Comparison of ENCODE assay signal across 27 mouse cellular contexts in the genomic region with DNA sequence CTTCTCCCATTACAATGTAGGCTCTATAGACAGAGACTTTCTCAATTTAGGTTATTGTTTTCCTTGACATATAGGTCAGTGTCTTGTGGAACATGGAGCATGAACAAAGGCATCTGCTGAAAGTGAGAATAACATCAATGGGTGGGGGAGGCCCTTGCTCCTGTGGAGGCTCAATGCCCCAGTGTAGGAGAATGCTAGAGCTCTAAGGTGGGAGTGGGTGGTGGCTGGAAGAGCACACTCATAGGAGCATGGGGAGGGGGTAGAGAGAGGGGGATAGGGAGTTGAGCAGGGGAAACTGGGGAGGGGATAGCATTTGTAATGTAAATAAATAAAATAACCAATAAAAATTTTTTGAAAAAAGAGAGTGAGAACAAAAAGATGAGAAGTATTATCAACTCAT.
"Had no signal": no experiment of that assay in that cellular context is flagged by ENCODE, and none has a peak within 500 bp of the region (broad histone marks: within the 10 kb centered on the region; RNA-seq: fewer than 3 reads in every experiment).

No protein-coding gene starts in this region.

- DNase-seq: cerebellum, adult 8-10 months; cerebellum, adult 9-11 months; cerebellum, postnatal 10 days; cerebellum, postnatal 14 days; cerebellum, postnatal 25 days; cerebellum, postnatal 36 days; embryo, embryonic 11 days; forebrain, postnatal 0 days; gastrocnemius, adult 2 months; gastrocnemius, postnatal 10 days; gastrocnemius, postnatal 14 days; gastrocnemius, postnatal 25 days; gastrocnemius, postnatal 36 days; heart, adult 11 months; heart, adult 18-20 months; heart, adult 2 months had no signal

- H3K4me2 ChIP-seq: embryonic facial prominence, embryonic 12.5 days; embryonic facial prominence, embryonic 13.5 days; embryonic facial prominence, embryonic 15.5 days; forebrain, embryonic 12.5 days; forebrain, embryonic 13.5 days; forebrain, embryonic 15.5 days had no signal

- H3K4me3 ChIP-seq: embryonic facial prominence, embryonic 10.5 days; embryonic facial prominence, embryonic 12.5 days; embryonic facial prominence, embryonic 13.5 days; embryonic facial prominence, embryonic 15.5 days; erythroblast, embryonic 14.5 days; forebrain, embryonic 10.5 days; forebrain, embryonic 12.5 days; forebrain, embryonic 13.5 days; forebrain, embryonic 15.5 days; gastrocnemius, adult 2 months; heart, adult 2 months had no signal

- H3K4me1 ChIP-seq: embryonic facial prominence, embryonic 10.5 days; embryonic facial prominence, embryonic 12.5 days; embryonic facial prominence, embryonic 13.5 days; embryonic facial prominence, embryonic 15.5 days; forebrain, embryonic 10.5 days; forebrain, embryonic 12.5 days; forebrain, embryonic 13.5 days; forebrain, embryonic 15.5 days had no signal

- H3K27me3 ChIP-seq: embryonic facial prominence, embryonic 12.5 days; embryonic facial prominence, embryonic 13.5 days; embryonic facial prominence, embryonic 15.5 days; forebrain, embryonic 12.5 days; forebrain, embryonic 13.5 days; forebrain, embryonic 15.5 days had no signal

- H3K9ac ChIP-seq: embryonic facial prominence, embryonic 12.5 days; embryonic facial prominence, embryonic 13.5 days; embryonic facial prominence, embryonic 15.5 days; forebrain, embryonic 12.5 days; forebrain, embryonic 13.5 days; forebrain, embryonic 15.5 days; forebrain, postnatal 0 days had no signal

- ATAC-seq: forebrain, embryonic 13.5 days; forebrain, embryonic 14.5 days; forebrain, embryonic 15.5 days; forebrain, embryonic 16.5 days; forebrain, postnatal 0 days had no signal

- H3K27ac ChIP-seq: embryonic facial prominence, embryonic 10.5 days; embryonic facial prominence, embryonic 12.5 days; embryonic facial prominence, embryonic 13.5 days; embryonic facial prominence, embryonic 15.5 days; forebrain, embryonic 10.5 days; forebrain, embryonic 12.5 days; forebrain, embryonic 13.5 days; forebrain, embryonic 15.5 days; gastrocnemius, adult 2 months; heart, adult 2 months had no signal

- H3K36me3 ChIP-seq: embryonic facial prominence, embryonic 10.5 days; embryonic facial prominence, embryonic 12.5 days; embryonic facial prominence, embryonic 13.5 days; embryonic facial prominence, embryonic 15.5 days; forebrain, embryonic 10.5 days; forebrain, embryonic 12.5 days; forebrain, embryonic 15.5 days had no signal

- H3K9me3 ChIP-seq: embryonic facial prominence, embryonic 10.5 days; embryonic facial prominence, embryonic 12.5 days; embryonic facial prominence, embryonic 13.5 days; embryonic facial prominence, embryonic 15.5 days; forebrain, embryonic 10.5 days; forebrain, embryonic 12.5 days; forebrain, embryonic 13.5 days; forebrain, embryonic 15.5 days had no signal
